Mouse (Mus musculus) CH12F3 (cell line): ENCODE results near the gene Crebzf.

Experiments
- in situ Hi-C: fragments of 300-500 bp; cut with MboI; formaldehyde crosslinking; loops from 2 replicates; pipeline ENCODE4 v1.14.3; 2020; ENCODE audit warnings: low sequenced_read_pairs

Gene Crebzf

DNA sequence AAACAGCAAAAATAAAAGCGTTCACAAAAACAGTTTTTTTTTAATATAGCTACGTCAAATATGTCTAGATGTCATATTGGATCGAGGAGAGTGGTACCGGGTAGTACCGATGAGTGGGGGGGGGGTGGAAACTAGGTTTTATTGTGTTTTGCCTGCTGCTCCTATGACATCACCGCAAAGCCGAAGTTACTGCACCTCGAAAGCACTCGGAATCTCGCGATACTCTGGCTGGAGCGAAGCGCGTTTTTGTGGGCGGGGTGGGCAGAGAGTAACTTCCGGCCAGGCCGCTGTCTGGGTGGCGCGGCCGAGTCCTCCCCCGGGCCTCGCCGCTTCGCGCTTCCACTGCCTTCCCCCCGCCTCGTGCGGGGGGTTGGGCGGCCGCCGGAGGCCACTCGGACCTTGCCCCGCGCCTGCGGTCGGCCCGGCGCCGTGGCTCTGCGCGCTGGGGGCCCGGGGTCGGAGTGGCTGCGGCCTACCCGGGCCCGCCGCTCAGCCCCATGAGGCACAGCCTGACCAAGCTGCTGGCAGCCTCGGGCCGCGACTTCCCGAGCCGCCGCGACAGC, at the start of gene Crebzf:
Gene Crebzf, plus strand, starts transcription at position 212 of the 563 bp plus-strand sequence.
- in situ Hi-C loops = no loop called here

DNA sequence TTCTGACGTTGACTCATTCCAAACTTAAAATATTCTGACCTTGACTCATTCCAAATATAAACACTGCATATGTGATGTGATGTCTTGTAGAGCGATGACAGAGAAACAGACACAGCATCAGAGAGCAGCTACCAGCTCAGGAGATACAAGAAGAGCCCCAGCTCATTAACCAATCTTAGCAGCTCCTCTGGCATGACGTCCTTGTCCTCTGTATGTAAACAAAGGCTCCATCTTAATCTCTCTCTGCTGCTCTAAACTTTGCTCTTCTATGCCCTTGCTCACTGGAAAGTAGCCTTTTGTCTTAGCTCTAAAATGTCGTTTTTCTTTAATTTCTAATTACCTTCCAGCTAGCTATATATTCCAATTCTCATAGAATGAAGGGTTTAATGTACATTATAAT, 47.5 kb upstream of the Crebzf start:
- in situ Hi-C loops = no loop called here

DNA sequence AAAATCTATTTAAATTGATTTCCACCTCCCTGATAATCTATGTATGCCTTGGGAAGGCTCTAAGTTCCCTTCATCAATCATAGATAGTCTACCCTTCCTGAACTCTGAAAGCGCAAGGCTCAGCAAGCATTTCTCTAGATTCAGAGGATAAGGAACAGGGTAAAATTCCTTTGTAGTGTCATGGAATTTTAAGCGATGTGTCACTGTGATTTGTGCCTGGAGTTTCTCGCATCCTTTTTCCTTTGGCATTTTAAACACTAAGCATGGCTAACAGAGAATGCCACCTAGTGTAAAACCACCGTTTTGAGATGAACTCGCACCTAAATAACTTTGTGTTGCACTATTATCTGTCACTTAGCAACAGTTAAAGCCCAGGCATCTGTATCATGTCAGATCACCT, 46.6 kb upstream of the Crebzf start:
- in situ Hi-C loops = no loop called here

DNA sequence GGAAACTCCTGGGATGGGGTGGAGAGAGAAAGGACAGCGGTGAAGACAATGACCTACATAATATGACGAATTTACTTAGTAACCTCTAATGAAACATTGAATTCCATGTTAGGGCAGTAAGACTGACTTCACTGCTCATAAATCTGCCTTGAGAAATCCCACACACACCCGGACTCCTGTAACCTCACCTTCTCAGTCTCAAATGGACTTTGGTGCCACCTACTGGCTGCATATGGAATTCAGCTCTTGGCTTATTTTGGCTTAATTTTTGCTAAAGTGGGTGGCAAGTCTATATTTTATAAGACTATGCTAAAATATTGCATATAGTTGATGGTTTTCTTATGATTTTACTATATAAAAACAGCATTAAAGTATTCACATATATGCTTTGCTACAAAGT, 32.6 kb upstream of the Crebzf start:
- in situ Hi-C loops = no loop called here

DNA sequence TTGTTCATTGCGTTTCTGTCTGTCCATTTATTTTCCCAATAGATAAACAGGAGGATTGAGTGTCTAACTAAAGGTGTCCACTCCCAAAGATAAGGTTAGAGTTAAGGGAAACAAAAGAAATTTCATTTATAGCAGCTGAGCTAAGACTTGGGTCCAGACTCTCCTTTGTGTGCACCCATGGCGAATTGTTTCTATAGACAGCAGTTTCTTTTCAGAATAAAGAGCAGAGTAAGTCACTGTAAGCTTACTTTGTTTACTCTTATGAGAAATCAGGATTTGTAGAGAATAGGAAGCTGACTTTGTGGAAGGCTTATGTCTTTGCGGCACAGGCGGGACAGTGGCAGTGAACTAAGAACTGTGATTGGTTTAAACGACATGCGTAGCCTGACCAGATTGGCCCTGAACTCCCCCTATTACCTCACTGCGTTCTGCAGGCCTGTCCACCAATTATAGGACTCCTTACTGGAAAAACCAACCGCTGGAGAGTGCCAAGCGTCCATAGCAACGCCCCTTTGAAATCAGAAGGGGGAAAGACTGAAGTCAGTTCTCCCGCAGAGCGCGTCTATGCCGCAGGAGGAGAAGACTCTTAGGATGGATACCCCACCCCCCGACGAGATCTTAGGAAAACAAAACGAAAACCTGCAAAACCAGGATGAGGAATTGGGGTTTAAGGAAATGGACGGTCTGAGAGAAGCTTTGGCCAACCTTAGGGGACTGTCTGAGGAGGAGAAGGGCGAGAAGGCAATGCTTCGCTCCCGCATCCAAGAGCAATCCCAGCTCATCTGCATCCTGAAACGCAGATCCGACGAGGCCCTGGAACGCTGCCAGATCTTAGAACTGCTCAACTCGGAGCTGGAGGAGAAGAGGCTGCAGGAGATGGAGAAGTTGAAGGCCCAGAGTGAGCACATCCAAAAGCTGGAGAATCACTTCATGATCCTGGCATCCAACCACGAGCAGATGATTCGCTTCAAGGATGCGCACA, 16.2 kb upstream of the Crebzf start, which contains the start of gene Ccdc89:
Gene Ccdc89, plus strand, starts transcription at position 558 of the 982 bp plus-strand sequence.
- in situ Hi-C loops = no loop called here

DNA sequence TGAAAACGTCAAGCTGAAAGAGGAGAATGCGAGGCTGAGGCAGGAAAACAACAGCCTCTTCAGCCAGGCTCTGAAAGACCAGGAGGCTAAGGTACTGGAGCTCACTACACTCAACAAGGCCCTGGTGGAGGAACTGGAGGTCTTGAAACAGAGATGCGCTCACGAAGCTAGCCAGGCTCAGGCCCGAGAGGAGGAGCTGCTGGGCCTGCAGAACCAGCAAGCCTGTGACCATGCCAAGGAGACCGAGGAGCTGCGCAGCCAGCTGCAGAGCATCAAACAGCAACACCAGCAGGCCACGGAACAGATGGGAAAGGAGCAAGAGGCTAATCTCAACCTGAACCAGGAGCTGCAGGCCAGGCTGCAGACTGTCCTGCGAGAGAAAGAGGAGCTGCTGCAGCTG, 15.5 kb upstream of the Crebzf start:
- in situ Hi-C loops = no loop called here

DNA sequence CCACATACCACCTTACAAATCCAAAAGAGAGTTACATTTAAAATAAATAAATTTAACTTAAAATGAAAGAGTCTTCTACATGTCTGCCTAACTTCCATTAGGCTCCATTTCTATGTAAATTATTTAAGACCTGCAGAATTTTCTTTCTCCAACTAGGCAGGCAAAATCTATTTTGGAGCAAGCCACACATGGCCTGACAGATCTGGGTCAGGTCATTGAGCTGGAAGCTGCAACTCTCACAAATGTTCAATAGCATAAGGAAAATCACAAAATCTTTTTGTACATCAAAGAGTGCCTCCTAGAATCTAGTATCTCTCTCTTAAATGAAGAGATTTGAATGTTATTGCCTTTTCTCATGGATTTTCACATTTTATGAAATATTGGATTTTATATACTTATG, 10.3 kb upstream of the Crebzf start:
- in situ Hi-C loops = no loop called here

DNA sequence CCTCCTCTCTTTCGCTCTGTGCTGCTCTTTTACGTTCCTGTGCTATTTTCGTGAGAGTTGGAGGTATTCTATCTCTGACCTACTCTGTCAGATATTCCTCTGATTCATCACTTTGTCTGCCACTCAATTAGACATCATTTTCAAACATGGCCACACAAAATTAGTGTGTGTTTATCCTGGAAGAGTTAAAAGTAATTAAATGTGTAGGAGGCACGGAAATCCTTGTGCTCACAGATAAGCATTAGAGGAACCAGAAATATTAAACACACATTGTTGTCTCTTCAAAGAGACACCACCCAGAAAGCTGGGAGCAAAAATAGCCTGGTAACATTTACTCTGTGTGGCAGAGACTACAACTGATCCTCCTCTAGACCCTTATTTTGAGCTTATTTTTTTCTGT, 2.5 kb upstream of the Crebzf start:
- in situ Hi-C loops = no loop called here

DNA sequence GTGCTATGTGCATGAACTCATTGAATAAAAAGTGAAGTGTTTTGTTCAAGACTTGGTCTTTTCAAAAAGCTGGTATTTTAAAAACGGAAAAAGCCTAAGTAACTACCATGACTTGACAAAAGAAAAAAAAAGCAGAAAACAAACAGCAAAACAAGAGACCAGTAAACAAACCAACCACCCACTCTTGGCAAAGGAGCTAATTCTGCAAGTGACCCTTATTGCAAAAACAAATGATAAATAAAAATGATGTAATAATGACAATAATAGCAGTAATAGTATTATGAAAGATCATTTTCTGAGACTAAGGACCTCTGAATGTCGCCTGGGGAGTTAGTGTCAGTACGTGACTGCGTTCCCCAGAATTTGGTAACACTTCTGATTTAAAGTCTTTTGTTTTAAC, 459 bp upstream of the Crebzf start:
- in situ Hi-C loops = no loop called here

DNA sequence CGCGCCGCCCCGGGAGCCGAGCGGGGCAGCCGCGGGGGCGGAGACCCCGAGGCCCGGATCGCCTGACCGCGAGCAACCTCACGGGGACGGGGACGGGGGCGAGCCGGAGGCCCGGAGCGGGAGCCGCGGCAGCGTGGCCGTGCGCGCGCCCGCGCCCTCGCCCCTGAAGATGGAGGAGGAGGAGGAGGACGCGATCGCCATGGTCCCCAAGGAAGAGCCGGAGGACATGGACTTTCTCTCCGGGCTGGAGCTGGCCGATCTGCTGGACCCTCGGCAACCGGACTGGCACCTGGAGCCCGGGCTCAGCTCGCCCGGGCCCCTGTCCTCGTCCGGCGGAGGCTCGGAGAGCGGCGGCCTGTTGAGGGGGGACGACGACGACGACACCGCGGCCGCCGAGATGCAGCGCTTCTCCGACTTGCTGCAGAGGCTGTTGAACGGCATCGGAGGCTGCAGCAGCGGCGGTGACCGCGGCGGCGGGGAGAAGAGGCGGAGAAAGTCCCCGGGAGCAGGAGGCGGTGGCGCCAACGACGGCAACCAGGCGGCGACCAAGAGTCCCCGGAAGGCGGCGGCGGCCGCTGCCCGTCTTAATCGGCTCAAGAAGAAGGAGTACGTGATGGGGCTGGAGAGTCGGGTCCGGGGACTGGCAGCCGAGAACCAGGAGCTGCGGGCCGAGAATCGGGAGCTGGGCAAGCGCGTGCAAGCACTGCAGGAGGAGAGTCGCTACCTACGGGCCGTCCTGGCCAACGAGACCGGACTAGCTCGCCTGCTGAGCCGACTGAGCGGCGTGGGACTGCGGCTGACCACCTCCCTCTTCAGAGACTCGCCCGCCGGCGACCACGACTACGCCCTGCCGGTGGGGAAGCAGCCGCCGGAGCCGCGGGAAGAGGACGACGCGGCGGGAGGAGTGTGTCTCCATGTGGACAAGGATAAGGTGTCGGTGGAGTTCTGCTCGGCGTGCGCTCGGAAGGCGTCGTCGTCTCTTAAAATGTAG, 867 bp downstream of the Crebzf start:
- in situ Hi-C loops = no loop called here

DNA sequence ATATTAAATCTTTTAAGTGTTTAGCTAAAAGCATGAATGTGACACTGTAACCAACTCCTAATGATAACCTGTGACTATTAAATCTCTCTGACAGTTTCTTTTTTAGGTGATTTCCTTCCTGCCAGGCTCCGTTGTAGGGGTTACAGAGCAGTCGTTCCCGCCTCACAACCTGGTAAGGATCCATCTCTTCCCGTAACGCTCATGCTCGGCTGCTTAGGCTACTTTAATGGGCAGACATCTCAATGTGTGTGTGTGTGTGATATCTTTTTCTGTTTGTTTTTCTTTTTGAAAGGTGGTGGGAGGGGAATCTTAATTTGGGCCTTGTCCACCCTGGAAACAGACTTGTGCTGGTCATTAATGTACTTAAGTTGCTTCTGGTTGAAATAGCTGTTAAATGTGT, 1.7 kb downstream of the Crebzf start:
- in situ Hi-C loops = no loop called here

DNA sequence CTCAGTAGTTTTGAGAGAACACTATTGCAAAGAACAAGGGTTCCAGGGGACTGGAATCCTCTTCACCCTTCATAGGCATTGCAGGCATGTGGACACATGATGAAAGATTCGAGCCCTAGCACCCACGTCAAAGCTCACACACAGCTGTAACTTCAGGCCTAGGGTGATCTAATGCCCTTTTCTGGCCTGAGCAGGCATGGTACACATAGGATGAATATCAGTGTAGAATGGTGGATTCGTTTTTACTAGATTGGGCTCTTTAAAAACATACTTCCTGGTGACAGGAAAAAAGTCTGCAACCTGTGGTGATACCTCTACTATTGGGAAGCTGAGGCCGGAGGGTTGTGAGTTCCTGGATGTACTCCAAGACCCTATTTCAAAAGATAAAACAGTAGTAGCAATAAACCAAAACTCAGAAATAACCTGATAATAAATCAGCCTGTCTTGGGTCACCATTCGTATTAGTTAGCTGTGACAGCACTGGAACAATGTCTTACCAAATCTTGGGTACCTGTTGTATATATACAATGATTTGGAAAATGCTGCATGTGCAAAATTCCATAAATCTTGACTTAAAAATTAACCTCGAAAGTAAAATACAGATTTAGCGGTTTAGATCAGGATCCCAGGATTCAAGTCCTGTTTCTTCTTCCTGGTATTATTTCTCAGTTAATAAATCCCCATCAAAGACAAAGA, 13.8 kb downstream of the Crebzf start:
- in situ Hi-C loops = loop anchor here (25.0 kb wide), 1 partner anchor 469 kb away; the partner anchor contains the start of gene Eed

DNA sequence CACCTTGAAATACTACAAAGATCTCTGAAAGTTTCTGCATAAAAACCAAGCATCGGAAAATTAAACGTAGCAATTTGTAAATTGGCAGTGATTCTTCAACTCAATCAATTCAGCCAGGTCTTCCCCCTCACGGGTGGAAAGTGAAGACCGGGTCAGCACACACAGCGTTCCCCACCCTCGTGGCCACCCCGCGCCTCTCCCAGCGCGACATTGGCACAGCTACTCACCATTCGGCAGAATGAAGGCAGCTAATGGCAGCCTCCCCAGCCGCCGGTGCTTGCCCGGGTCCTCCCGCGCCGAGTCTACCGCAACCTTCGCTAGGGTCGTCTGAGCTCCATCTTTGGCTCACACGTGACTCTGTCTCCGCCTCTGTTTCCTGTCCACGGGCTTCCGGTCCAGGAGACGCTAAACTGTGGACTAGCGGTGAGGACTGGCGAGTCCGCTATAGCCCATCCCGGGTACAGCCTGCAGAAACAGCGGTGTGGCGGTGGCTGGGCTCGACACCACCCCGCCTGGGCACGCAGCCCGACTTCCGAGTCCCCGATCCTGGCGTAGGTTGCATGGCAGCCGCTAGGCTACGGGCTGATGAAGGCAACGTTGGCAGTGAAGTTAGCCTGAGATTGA, 14.4 kb downstream of the Crebzf start, which contains the start of gene Tmem126a:
Gene Tmem126a, minus strand, starts transcription at position 385 of the 624 bp plus-strand sequence.
- in situ Hi-C loops = loop anchor here (25.0 kb wide), 1 partner anchor 470 kb away; the partner anchor contains the start of gene Eed

DNA sequence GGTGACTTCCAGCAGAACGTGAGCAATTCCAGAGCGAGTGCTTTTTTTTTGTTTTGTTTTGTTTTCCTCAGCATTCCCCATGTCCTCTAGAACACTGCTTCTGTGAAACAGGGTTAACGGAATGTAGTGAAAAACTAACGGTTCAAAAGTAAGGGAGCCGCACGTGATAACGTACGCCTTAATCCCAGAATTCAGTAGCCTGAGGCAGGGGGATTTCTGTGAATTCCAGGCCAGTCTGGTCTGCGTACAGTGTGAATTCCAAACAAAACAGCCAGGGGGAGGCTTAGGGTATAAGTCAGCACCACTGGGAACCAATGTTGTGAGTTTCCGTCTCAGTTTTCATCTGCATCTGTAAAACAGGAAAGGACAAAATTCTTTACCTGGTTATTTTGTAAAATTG, 15.0 kb downstream of the Crebzf start:
- in situ Hi-C loops = loop anchor here (25.0 kb wide), 1 partner anchor 470 kb away; the partner anchor contains the start of gene Eed

DNA sequence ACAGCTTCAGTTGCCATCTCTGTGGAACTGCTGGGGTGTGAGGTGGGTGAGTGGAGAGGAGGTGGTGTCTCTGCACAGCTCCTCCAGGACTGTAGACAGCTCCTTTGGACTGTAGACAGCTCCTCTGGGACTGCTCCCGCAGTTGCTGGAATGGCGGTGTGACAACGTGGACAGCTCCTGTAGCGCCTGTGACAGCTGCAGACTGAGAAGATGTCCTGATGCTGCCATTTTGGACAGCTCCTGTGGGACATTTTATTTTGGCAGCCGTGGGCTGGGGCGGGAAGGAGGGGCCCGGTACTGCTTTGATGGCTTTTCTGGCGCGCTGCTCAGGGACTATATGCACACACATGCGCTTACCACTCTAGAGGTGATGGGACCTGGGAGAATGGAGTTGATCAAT, 17.8 kb downstream of the Crebzf start:
- in situ Hi-C loops = loop anchor here (25.0 kb wide), 1 partner anchor 473 kb away; the partner anchor contains the start of gene Eed

DNA sequence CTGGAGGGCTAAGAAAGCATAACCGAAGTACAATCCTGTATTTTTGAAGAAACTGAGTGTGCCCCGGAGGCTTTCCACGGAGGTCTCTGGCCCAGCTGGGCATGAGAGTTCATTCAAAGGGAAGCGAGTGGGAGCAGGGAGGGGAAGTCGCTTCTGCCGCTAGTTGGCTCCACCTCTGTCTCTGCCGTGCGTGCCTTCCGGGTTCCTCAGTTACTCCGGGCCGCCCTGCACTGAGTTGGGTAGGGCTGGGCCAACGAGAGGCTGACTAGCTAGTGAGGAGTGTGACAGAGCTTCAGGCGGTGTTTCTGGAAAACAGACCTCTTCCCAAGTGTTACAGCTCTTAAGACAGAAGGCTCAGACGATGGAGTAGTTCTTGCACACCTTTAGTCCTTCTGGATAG, 18.4 kb downstream of the Crebzf start:
- in situ Hi-C loops = loop anchor here (25.0 kb wide), 1 partner anchor 474 kb away; the partner anchor contains the start of gene Eed

DNA sequence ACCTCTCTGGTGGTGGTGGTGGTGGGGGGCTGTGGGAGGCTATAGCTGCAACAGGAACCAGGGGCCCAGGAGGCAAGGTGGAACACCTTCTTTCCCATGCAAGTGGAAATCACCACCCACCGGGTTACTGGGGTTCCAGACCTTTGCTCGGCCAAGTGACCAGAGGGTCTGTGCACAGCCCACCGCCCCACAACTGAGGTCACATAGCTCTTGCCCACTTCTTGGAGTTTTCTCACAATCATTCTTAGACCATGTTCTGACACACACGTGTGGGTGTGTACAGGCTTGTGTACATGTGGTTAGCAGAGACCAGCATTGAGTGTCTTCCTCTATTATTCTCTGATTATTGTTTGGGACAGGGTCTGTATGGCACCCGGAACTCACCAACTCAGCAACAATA, 18.9 kb downstream of the Crebzf start:
- in situ Hi-C loops = loop anchor here (25.0 kb wide), 1 partner anchor 474 kb away; the partner anchor contains the start of gene Eed

DNA sequence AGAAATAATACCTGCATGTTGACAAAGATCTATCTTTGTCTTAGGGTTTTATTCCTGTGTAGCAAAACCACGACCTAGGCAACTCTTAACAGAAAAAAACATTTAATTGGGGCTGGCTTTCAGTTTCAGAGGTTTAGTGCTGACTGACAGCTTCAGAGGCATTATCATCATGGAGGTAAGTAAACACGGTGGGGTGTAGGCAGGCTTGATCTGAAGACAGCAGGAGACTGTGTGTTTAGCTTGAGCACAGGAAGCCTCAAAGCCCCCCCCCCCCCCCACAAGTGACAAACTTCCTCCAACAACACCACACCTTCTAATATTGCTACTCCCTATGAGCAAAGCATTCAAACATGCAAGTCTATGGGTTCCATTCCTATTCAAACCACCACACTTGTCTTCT, 31.0 kb downstream of the Crebzf start:
- in situ Hi-C loops = loop anchor here (25.0 kb wide), 1 partner anchor 486 kb away; the partner anchor contains the start of gene Eed

DNA sequence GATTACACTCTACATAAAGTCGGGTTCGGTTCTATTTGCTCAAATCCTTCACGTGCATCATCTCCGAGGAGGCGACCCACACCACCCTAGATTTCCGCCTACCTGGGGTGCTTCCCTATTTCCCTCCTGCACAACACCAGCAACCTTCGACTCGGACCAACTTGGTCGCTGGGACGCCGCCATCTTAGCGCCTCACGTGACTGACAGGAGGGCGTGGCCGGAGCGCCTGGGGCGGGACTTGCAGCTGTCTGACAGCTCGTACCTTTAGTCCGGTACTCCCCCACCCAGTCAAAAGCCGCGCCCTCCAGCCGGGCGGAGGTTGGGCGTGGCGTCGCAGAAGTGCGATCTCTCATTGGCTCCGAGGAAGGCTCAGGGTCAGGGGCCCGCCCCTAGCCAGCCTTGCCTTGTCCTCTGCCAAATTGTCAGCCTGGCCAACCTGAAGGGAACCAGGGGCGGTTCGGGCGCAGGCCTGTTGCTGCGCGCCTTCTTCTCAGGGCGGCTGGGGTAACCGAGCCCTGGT, 33.3 kb downstream of the Crebzf start, which contains the start of gene Tmem126b:
Gene Tmem126b, minus strand, starts transcription at position 209 of the 520 bp plus-strand sequence.
- in situ Hi-C loops = no loop called here
